Mouse (Mus musculus): ENCODE results near the gene Adgrf5.
"Not testable (repeated sequence)": the region's sequence is repeated elsewhere in the genome, so short reads cannot be mapped to it uniquely, and the experiment has no call there.

Gene Adgrf5

GRCm38 (mm10) chr17:43472558-43472957 is 112.3 kb downstream of the Adgrf5 start:
- DNase-seq: no peak

- no peak for DNase-seq
These were observed 114.5 kb downstream of the Adgrf5 start for GRCm38 (mm10) chr17:43474775-43475174.

DNA sequence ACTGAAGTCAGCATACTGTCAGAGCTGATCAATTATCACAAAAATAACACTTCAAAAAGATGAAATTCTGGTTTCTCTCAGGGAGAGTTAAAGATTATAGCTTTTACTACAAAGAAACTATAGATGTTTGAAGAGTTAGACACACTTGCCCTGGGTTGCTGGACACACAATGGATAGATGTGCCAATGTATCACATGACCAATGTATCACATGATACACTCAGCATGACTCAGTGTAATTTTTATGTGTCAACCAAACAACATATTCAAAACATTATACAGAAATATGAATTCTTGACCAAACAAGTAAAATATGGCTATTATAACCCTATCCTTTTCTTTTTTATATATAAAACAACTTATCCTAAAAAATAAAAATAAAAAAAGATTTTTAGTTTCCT is 117.4 kb downstream of the Adgrf5 start:
- DNase-seq: no peak

DNA sequence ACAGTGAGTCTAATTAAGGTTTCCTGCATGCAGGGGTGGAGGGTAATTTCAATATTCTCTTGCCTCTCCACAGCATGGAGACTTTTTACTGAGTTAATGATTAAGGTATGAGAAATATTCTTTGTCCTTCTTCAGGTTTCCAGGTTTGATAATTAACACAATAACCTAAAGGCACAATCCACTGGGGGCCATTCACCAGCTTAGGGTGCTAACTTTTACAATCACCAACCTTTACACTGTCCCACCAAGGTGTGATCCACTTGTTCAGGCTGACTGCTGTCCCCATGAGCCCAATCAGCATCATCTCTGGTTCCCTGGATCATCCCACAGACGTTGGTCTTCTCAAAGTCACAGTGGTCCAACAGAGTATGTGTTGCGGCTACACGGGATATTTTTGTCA is 125.7 kb downstream of the Adgrf5 start:
- DNase-seq: no peak

- no peak for DNase-seq
These were observed 128.3 kb downstream of the Adgrf5 start for GRCm38 (mm10) chr17:43488439-43489151.

- not testable (repeated sequence) for DNase-seq
These were observed 130.1 kb downstream of the Adgrf5 start for GRCm38 (mm10) chr17:43490371-43490770.

DNA sequence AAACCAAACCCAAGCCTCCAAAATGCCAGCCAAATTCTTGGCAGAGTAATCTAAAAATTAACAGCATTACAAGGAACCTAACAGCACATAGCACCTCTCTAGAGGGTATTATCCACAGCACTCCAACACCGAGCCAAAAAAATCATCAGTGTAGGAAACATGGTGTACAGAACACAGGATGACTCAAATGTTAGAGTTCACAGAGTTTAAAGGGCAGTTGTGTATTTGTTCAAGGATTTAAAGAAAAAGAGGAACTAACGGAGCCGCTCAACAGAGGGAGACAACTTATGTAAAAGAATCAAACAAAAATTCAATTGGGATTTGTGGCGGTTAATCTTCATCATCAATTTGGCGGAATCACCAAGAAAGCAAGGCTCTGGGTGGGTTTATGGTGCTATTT is 135.3 kb downstream of the Adgrf5 start:
- no peak for DNase-seq

DNA sequence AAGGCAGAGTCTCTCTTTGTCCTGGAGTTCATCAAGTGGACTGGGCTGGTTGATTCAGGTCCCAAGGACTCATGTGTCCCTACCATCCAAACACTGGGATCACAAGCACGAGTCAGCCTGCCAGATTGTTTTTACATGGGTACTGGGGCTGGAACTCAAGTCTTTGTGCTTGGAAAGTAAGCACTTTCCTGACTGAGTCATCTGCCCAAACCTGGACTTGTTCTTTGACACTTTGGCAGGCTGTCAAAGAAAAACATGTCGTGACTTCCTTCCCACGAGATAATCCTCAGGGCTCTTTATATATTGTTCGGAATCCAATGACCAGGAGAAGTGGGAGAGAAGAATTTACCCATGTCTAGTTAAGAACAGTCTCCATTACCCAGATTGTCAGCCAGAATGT is 137.3 kb downstream of the Adgrf5 start:
- DNase-seq: no peak

DNA sequence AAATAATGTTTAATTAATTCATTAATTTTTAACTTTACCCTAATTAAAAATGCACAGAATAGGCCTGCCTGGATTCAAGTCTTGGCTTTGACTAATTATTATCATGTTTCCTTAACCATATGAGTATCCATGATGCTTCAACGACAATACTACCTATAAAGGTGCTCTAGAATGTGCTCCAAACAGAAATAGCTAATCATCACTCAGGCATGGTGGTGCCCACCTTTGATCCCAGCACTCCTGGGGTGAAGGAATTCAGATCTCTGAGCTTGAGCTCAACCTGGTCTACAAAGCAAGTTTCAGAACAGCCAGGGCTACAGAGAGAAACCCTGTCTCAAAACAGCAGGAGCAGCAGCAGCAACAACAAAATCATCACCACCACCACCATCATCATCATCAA is 140.3 kb downstream of the Adgrf5 start:
- DNase-seq: no peak

- no peak for DNase-seq
These were observed 141.0 kb downstream of the Adgrf5 start for GRCm38 (mm10) chr17:43501223-43501622.

GRCm38 (mm10) chr17:43501631-43502030 is 141.4 kb downstream of the Adgrf5 start:
- no peak for DNase-seq

DNA sequence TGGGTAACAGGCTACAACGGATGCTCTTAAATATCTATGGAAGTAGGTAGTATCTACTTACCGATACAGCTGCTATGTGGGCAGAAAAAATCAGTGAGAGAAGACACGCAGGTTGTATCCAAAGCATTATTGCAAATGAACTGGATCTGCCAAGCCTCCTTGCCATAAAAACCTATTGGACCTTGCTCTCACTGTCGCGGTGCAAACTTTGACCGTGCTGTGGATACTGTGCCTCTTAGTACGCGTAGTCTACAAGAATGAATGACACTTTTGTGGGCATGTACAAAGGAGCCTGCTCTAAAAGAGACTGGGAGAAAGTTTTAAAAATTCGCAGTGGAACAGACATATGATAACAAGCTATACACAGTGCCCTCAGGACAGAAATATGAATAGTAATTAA is 142.3 kb downstream of the Adgrf5 start, which contains the start of gene Mep1a:
Mep1a (minus strand) TSS at position 221 of the 400 bp plus-strand sequence.
- DNase-seq: no peak

GRCm38 (mm10) chr17:43503861-43504593 is 143.8 kb downstream of the Adgrf5 start:
- no peak for DNase-seq

GRCm38 (mm10) chr17:43504594-43504934 is 144.3 kb downstream of the Adgrf5 start:
- DNase-seq: no peak
